Mouse (Mus musculus): ENCODE data around the gene Xrcc3.

The Xrcc3 gene

GRCm38 (mm10) chr12:111774845-111775244, 38.8 kb downstream of the Xrcc3 start:
- DNase-seq (ENCODE audit: low spot score in 2 of 2): no peak

- DNase-seq (ENCODE audit: low spot score in 2 of 2): no peak
These were observed 39.5 kb downstream of the Xrcc3 start for GRCm38 (mm10) chr12:111774156-111774555.

- no peak for DNase-seq (ENCODE audit: low spot score in 2 of 2)
These were observed 43.0 kb downstream of the Xrcc3 start for GRCm38 (mm10) chr12:111770651-111771050.

- no peak for DNase-seq (ENCODE audit: low spot score in 2 of 2)
These were observed 43.7 kb downstream of the Xrcc3 start for GRCm38 (mm10) chr12:111769816-111770577.

GRCm38 (mm10) chr12:111769306-111769705, 44.4 kb downstream of the Xrcc3 start:
- peak; percentile 43 to 57 for DNase-seq (ENCODE audit: low spot score in 2 of 2)

GRCm38 (mm10) chr12:111768322-111768928, 45.2 kb downstream of the Xrcc3 start:
- no peak for DNase-seq (ENCODE audit: low spot score in 2 of 2)

- DNase-seq (ENCODE audit: low spot score in 2 of 2): no peak
These were observed 47.1 kb downstream of the Xrcc3 start for GRCm38 (mm10) chr12:111766313-111767236.

GRCm38 (mm10) chr12:111762620-111763280, 50.9 kb downstream of the Xrcc3 start:
- no peak for DNase-seq (ENCODE audit: low spot score in 2 of 2)

GRCm38 (mm10) chr12:111760306-111760908, 53.3 kb downstream of the Xrcc3 start:
- DNase-seq (ENCODE audit: low spot score in 2 of 2): no peak

GRCm38 (mm10) chr12:111759176-111760061, 54.3 kb downstream of the Xrcc3 start:
- peak in 1 of 2 experiments; percentile 54 for DNase-seq (ENCODE audit: low spot score in 2 of 2)

- peak; percentile 68 to 86 for DNase-seq (ENCODE audit: low spot score in 2 of 2)
These were observed 55.1 kb downstream of the Xrcc3 start, which contains the start of gene Klc1 for GRCm38 (mm10) chr12:111758381-111759175. TSS of gene Klc1 (plus strand) at chr12:111758849.

- DNase-seq (ENCODE audit: low spot score in 2 of 2): no peak
These were observed 55.9 kb downstream of the Xrcc3 start for GRCm38 (mm10) chr12:111757561-111758325.

GRCm38 (mm10) chr12:111756698-111757082, 57.0 kb downstream of the Xrcc3 start:
- no peak for DNase-seq (ENCODE audit: low spot score in 2 of 2)

GRCm38 (mm10) chr12:111756082-111756697, 57.5 kb downstream of the Xrcc3 start:
- DNase-seq (ENCODE audit: low spot score in 2 of 2): no peak

- DNase-seq (ENCODE audit: low spot score in 2 of 2): no peak
These were observed 58.4 kb downstream of the Xrcc3 start for GRCm38 (mm10) chr12:111755231-111755630.

- no peak for DNase-seq (ENCODE audit: low spot score in 2 of 2)
These were observed 59.0 kb downstream of the Xrcc3 start for GRCm38 (mm10) chr12:111754710-111755109.

- DNase-seq (ENCODE audit: low spot score in 2 of 2): no peak
These were observed 60.3 kb downstream of the Xrcc3 start for GRCm38 (mm10) chr12:111753347-111753746.

Measured in cerebellum, postnatal 4 days (tissue).